Mouse (Mus musculus) hindbrain, embryonic 15.5 days (tissue): ENCODE results near the gene Meis1. TPM values are rescaled to one million over a fixed set of nuclear protein-coding genes. Genes with fewer than 3 reads are reported as not detected.

ENCODE experiments used
- ATAC-seq: fragments of 200-750 bp; cut with Nextera tagmentation; 2 replicates; pipeline ENCODE4 v1.8.0; 2017; ENCODE audit warnings: low read depth, moderate number of reproducible peaks, moderate TSS enrichment; ENCODE audit not compliant: low FRiP score
- H3K27ac ChIP-seq: fragments of 300-500 bp; sonication (generic); replicated peaks from 2 replicates; pipeline ENCODE4 v1.5.1; 2015; ENCODE audit warnings: mild to moderate bottlenecking, inconsistent platforms
- H3K27me3 ChIP-seq: fragments of 300-500 bp; sonication (generic); 2 replicates; pipeline ENCODE4 v1.6.1; 2015; ENCODE audit warnings: control low read depth, inconsistent platforms
- H3K36me3 ChIP-seq: fragments of 300-500 bp; sonication (generic); 2 replicates; pipeline ENCODE4 v1.6.1; 2015; ENCODE audit warnings: control low read depth, inconsistent platforms
- H3K4me1 ChIP-seq: fragments of 300-500 bp; sonication (generic); replicated peaks from 2 replicates; pipeline ENCODE4 v1.6.1; 2015; ENCODE audit warnings: control low read depth, inconsistent platforms
- H3K4me2 ChIP-seq: fragments of 300-500 bp; sonication (generic); 2 replicates; pipeline ENCODE4 v1.6.1; 2015; ENCODE audit warnings: moderate library complexity, mild to moderate bottlenecking, inconsistent platforms
- H3K4me3 ChIP-seq: fragments of 300-500 bp; sonication (generic); 2 replicates; pipeline ENCODE4 v1.5.1; 2015; ENCODE audit warnings: mild to moderate bottlenecking, inconsistent platforms
- H3K9ac ChIP-seq: fragments of 300-500 bp; sonication (generic); 2 replicates; pipeline ENCODE4 v1.6.1; 2015; ENCODE audit warnings: inconsistent platforms
- H3K9me3 ChIP-seq: fragments of 300-500 bp; sonication (generic); 2 replicates; pipeline ENCODE4 v1.6.1; 2016; ENCODE audit warnings: control low read depth, inconsistent platforms
- WGBS: fragments of 180-500 bp; shearing (Covaris S2); methylation state at CpG from one replicate; pipeline ENCODE4 v1.1.7; 2015; 5-methylcytosine and 5-hydroxymethylcytosine counted together
- polyA plus RNA-seq: library from polyadenylated mRNA; unstranded; fragments of >200 nt; fragmentation: Nextera tagmentation; extraction: Ambion mirVana; gene quantifications from 2 replicates; pipeline ENCODE4 v1.2.1, GENCODE M21; 2015

The Meis1 gene
- polyA plus RNA-seq, 1 experiment from 2014 or later, result 178 TPM

GRCm38 (mm10) chr11:18875911-18876885 lies 142.6 kb downstream of the Meis1 start:
- Histone ChIP-seq H3K9ac (peak overlapping the region; percentile 46), H3K4me2 (peak overlapping the region; percentile 73), H3K36me3 (no peaks in the 10 kb centered on the region), H3K27me3 (no peaks in the 10 kb centered on the region), H3K4me3 (peak overlapping the region; percentile 39), H3K27ac (peak overlapping the region; percentile 92), H3K9me3 (no peaks in the 10 kb centered on the region), H3K4me1 (peaks cover 69% of the 10 kb centered on the region)
- peak; percentile 0; the same call in 1 of the 2 replicates for ATAC-seq
- WGBS, result 7% methylated on average over 27 of the region's 27 CpGs

GRCm38 (mm10) chr11:18875001-18875902 lies 143.5 kb downstream of the Meis1 start:
- Histone ChIP-seq H3K4me2 (peak overlapping the region; percentile 73), H3K4me1 (peaks cover 69% of the 10 kb centered on the region), H3K27ac (peak overlapping the region; percentile 92), H3K36me3 (no peaks in the 10 kb centered on the region), H3K9me3 (no peaks in the 10 kb centered on the region), H3K4me3 (peak overlapping the region; percentile 39), H3K9ac (peak overlapping the region; percentile 35), H3K27me3 (no peaks in the 10 kb centered on the region)
- 2% methylated on average over 27 of the region's 27 CpGs for WGBS
- 0 out of 2 replicates have a peak, but pooled peaks have one; percentile 2 for ATAC-seq

GRCm38 (mm10) chr11:18874278-18875000 lies 144.3 kb downstream of the Meis1 start:
- Histone ChIP-seq H3K9ac (peak overlapping the region; percentile 35), H3K4me1 (peaks cover 67% of the 10 kb centered on the region)

GRCm38 (mm10) chr11:18873451-18874277 lies 145.1 kb downstream of the Meis1 start:
- 8% methylated on average over 9 of the region's 9 CpGs for WGBS
- Histone ChIP-seq H3K4me3 (peak overlapping the region; percentile 39; the same call in 1 of the 2 replicates), H3K4me1 (peaks cover 61% of the 10 kb centered on the region), H3K27me3 (no peaks in the 10 kb centered on the region), H3K9ac (peak overlapping the region; percentile 27; the same call in 1 of the 2 replicates), H3K27ac (peak overlapping the region; percentile 92), H3K4me2 (peak overlapping the region; percentile 73), H3K9me3 (no peaks in the 10 kb centered on the region), H3K36me3 (no peaks in the 10 kb centered on the region)
- no peak for ATAC-seq

More at GRCm38 (mm10) chr11:18874278-18875000, 144.3 kb downstream of the Meis1 start:
- Histone ChIP-seq H3K36me3 (no peaks in the 10 kb centered on the region), H3K9me3 (no peaks in the 10 kb centered on the region), H3K4me2 (peak overlapping the region; percentile 73), H3K4me3 (peak overlapping the region; percentile 39), H3K27ac (peak overlapping the region; percentile 92), H3K27me3 (no peaks in the 10 kb centered on the region)
- peak; percentile 43; the same call in 1 of the 2 replicates for ATAC-seq
- WGBS, result 2% methylated on average over 18 of the region's 18 CpGs

GRCm38 (mm10) chr11:18872793-18873192 lies 146.0 kb downstream of the Meis1 start:
- Histone ChIP-seq H3K27me3 (no peaks in the 10 kb centered on the region), H3K9ac (no peak overlapping the region), H3K36me3 (no peaks in the 10 kb centered on the region), H3K27ac (peak overlapping the region; percentile 96), H3K4me1 (peaks cover 58% of the 10 kb centered on the region), H3K9me3 (no peaks in the 10 kb centered on the region), H3K4me3 (no peak overlapping the region), H3K4me2 (peak overlapping the region; percentile 24)
- 20% methylated on average over 3 of the region's 3 CpGs for WGBS
- ATAC-seq, result no peak

- H3K27ac ChIP-seq, result peak overlapping the region; percentile 96
- WGBS, result 6% methylated on average over 12 of the region's 12 CpGs
- H3K4me3 ChIP-seq, result peak overlapping the region; percentile 42
- H3K4me1 ChIP-seq, result peaks cover 58% of the 10 kb centered on the region
- no peaks in the 10 kb centered on the region for H3K27me3 ChIP-seq
- H3K36me3 ChIP-seq, result no peaks in the 10 kb centered on the region
- H3K9me3 ChIP-seq, result no peaks in the 10 kb centered on the region
- no peak for ATAC-seq
- peak overlapping the region; percentile 81 for H3K4me2 ChIP-seq
- H3K9ac ChIP-seq, result peak overlapping the region; percentile 72
Measured at GRCm38 (mm10) chr11:18872118-18872751, 146.6 kb downstream of the Meis1 start.

- Histone ChIP-seq H3K4me1 (peaks cover 51% of the 10 kb centered on the region), H3K4me2 (peak overlapping the region; percentile 81), H3K9me3 (no peaks in the 10 kb centered on the region), H3K4me3 (peak overlapping the region; percentile 42), H3K27ac (peak overlapping the region; percentile 96), H3K27me3 (no peaks in the 10 kb centered on the region), H3K9ac (peak overlapping the region; percentile 72), H3K36me3 (no peaks in the 10 kb centered on the region)
- under 1% methylated on average over 56 of the region's 58 CpGs for WGBS
- peak; percentile 50 for ATAC-seq
Measured at GRCm38 (mm10) chr11:18871170-18872081, 147.4 kb downstream of the Meis1 start.

GRCm38 (mm10) chr11:18870121-18870931 lies 148.5 kb downstream of the Meis1 start:
- Histone ChIP-seq H3K9me3 (no peaks in the 10 kb centered on the region), H3K36me3 (no peaks in the 10 kb centered on the region), H3K4me3 (peak overlapping the region; percentile 42; the same call in 1 of the 2 replicates), H3K27ac (peak overlapping the region; percentile 96), H3K4me1 (peaks cover 40% of the 10 kb centered on the region), H3K27me3 (no peaks in the 10 kb centered on the region), H3K9ac (peak overlapping the region; percentile 72), H3K4me2 (peak overlapping the region; percentile 81)
- ATAC-seq, result no peak
- 9% methylated on average over 25 of the region's 25 CpGs for WGBS

- Histone ChIP-seq H3K4me2 (no peak overlapping the region), H3K27me3 (no peaks in the 10 kb centered on the region), H3K27ac (peak overlapping the region; percentile 96), H3K36me3 (no peaks in the 10 kb centered on the region), H3K4me1 (peaks cover 32% of the 10 kb centered on the region), H3K9ac (no peak overlapping the region), H3K9me3 (no peaks in the 10 kb centered on the region), H3K4me3 (no peak overlapping the region)
- 44% methylated on average over 4 of the region's 6 CpGs for WGBS
- ATAC-seq, result no peak
Measured at GRCm38 (mm10) chr11:18869429-18869969, 149.3 kb downstream of the Meis1 start.
